Mouse (Mus musculus): ENCODE data around the gene Xpo4. TPM values are rescaled to one million over a fixed set of nuclear protein-coding genes. Genes with fewer than 3 reads are reported as not detected.

Gene Xpo4
- polyA plus RNA-seq, 1 experiment, result 1.9 TPM

DNA sequence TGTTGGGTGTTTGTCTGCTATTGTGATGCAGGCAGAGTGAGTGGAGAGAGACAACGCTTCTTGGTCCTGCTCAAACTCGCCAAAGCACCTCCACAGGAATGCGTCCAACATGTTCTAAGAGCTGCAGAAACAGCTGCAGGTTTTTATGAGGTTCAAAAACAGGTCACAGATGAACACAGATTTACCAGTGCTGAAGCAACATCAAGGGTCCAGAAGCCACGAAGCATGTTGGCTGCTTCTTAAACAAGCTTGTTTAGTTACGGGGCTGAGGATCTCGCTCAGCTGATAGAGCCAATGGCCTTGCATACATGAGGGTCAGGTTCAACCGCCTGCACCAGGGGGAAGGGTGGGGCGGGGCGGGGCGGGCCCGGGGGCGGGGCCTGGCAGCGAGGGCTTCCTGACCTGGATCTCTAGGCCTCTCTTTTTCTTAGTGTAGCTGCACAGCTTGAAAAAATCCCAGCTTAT lies 118.6 kb downstream of the Xpo4 start:
- H3K4me1 ChIP-seq, result peaks cover 24% of the 10 kb centered on the region
- peaks cover 14% of the 10 kb centered on the region for H3K9me3 ChIP-seq
- no peak for TF ChIP-seq FLI1 (IDR thresholded peaks at IDR 0.05; ENCODE audit: low read length)
- no peak for TF ChIP-seq GATA1 (IDR thresholded peaks at IDR 0.05; ENCODE audit: borderline replicate concordance, low read length)
- H3K4me3 ChIP-seq (replicated peaks), result no peak overlapping the region
- H3K27me3 ChIP-seq (replicated peaks), result no peaks in the 10 kb centered on the region
- peaks cover 40% of the 10 kb centered on the region for H3K36me3 ChIP-seq (replicated peaks; ENCODE audit: low read length)

GRCm38 (mm10) chr14:57546131-57546530 lies 119.1 kb downstream of the Xpo4 start:
- H3K4me1 ChIP-seq, result peaks cover 24% of the 10 kb centered on the region
- H3K9me3 ChIP-seq, result peaks cover 14% of the 10 kb centered on the region
- H3K4me3 ChIP-seq (replicated peaks), result no peak overlapping the region
- TF ChIP-seq FLI1 (IDR thresholded peaks at IDR 0.05; ENCODE audit: low read length) (no peak), GATA1 (IDR thresholded peaks at IDR 0.05; ENCODE audit: borderline replicate concordance, low read length) (no peak)
- peaks cover 40% of the 10 kb centered on the region for H3K36me3 ChIP-seq (replicated peaks; ENCODE audit: low read length)
- no peaks in the 10 kb centered on the region for H3K27me3 ChIP-seq (replicated peaks)

GRCm38 (mm10) chr14:57545526-57545925 lies 119.7 kb downstream of the Xpo4 start:
- no peaks in the 10 kb centered on the region for H3K27me3 ChIP-seq (replicated peaks)
- H3K9me3 ChIP-seq, result peaks cover 14% of the 10 kb centered on the region
- H3K36me3 ChIP-seq (replicated peaks; ENCODE audit: low read length), result peaks cover 38% of the 10 kb centered on the region
- H3K4me3 ChIP-seq (replicated peaks), result peak overlapping the region; percentile 8
- H3K4me1 ChIP-seq, result peaks cover 24% of the 10 kb centered on the region
- TF ChIP-seq FLI1 (IDR thresholded peaks at IDR 0.05; ENCODE audit: low read length) (no peak), GATA1 (IDR thresholded peaks at IDR 0.05; ENCODE audit: borderline replicate concordance, low read length) (no peak)

DNA sequence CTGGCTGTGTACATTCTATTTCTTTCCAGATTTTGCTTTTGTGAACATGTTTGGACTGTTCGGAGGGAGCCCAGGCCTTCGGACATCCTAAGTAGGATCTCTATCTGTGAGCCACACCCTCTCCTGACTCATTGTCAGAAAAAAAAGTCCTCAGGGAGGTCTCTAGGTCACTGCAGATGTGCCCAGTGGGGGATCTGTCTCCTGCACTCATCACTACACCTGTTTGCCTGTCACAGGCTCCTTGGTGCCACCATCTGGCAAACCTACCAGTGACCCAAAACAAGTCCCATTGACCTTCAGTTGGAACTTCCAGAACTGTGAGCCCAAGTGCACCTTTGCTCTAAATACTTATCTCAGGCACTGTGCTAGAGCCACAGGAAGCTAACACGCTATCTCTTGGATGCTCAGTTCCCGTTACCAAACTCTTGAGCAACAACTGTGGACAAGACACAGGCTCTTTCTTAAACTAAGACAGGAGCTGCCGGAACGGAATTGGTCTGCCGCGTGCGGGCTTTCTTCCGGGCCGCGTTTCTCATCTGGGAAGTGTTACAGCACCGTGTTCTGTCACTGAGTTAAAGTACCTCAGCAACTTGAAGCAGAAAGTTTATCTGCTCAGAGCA lies 121.7 kb downstream of the Xpo4 start:
- Histone ChIP-seq H3K4me1 (peaks cover 26% of the 10 kb centered on the region), H3K4me3 (replicated peaks) (no peak overlapping the region), H3K36me3 (replicated peaks; ENCODE audit: low read length) (peaks cover 19% of the 10 kb centered on the region), H3K27me3 (replicated peaks) (no peaks in the 10 kb centered on the region), H3K9me3 (peaks cover 14% of the 10 kb centered on the region)
- TF ChIP-seq FLI1 (IDR thresholded peaks at IDR 0.05; ENCODE audit: low read length) (no peak), GATA1 (IDR thresholded peaks at IDR 0.05; ENCODE audit: borderline replicate concordance, low read length) (no peak)

DNA sequence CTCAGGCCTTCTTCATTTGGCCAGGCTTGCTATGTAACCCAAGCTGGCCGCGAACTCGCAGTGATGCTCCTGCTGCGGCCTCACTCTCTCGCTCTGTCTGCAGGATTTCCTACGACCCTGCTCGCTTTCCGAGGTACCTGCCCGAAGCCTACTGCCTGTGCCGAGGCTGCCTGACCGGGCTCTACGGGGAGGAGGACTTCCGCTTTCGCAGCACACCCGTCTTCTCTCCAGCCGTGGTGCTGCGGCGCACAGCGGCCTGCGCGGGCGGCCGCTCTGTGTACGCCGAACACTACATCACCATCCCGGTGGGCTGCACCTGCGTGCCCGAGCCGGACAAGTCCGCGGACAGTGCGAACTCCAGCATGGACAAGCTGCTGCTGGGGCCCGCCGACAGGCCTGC lies 123.0 kb downstream of the Xpo4 start:
- TF ChIP-seq FLI1 (IDR thresholded peaks at IDR 0.05; ENCODE audit: low read length) (no peak), GATA1 (IDR thresholded peaks at IDR 0.05; ENCODE audit: borderline replicate concordance, low read length) (no peak)
- Histone ChIP-seq H3K4me1 (peaks cover 32% of the 10 kb centered on the region), H3K9me3 (peaks cover 14% of the 10 kb centered on the region), H3K27me3 (replicated peaks) (no peaks in the 10 kb centered on the region), H3K36me3 (replicated peaks; ENCODE audit: low read length) (peaks cover 11% of the 10 kb centered on the region), H3K4me3 (replicated peaks) (peak overlapping the region; percentile 71)

DNA sequence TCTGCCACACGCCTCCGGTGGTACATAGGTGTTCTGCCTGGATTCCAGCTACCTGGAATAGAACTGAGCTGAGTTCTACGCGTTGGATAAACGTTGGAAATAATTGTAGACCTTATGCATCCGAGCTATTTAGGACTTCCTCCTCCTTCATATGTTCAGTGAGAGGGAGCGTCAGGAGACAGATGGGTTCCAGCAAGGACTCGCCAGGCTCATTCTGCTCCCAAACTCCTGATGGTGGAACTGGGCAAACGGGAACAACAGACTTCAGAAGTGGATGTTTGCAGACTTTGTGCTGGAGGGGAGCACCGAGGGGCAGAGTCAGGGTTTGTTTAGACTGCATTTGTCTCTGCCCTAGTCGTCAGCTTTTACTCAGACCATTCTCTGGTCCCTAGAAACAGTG lies 124.5 kb downstream of the Xpo4 start:
- Histone ChIP-seq H3K36me3 (replicated peaks; ENCODE audit: low read length) (peaks cover 7% of the 10 kb centered on the region), H3K9me3 (peaks cover 14% of the 10 kb centered on the region), H3K27me3 (replicated peaks) (no peaks in the 10 kb centered on the region), H3K4me1 (peaks cover 44% of the 10 kb centered on the region), H3K4me3 (replicated peaks) (no peak overlapping the region)
- TF ChIP-seq GATA1 (IDR thresholded peaks at IDR 0.05; ENCODE audit: borderline replicate concordance, low read length), result no peak
- TF ChIP-seq FLI1 (IDR thresholded peaks at IDR 0.05; ENCODE audit: low read length), result no peak

GRCm38 (mm10) chr14:57537261-57538015 lies 127.8 kb downstream of the Xpo4 start:
- no peak for TF ChIP-seq GATA1 (IDR thresholded peaks at IDR 0.05; ENCODE audit: borderline replicate concordance, low read length)
- no peak for TF ChIP-seq FLI1 (IDR thresholded peaks at IDR 0.05; ENCODE audit: low read length)
- Histone ChIP-seq H3K4me3 (replicated peaks) (peak overlapping the region; percentile 84), H3K4me1 (peaks cover 57% of the 10 kb centered on the region), H3K9me3 (peaks cover 8% of the 10 kb centered on the region), H3K27me3 (replicated peaks) (no peaks in the 10 kb centered on the region), H3K36me3 (replicated peaks; ENCODE audit: low read length) (peaks cover 4% of the 10 kb centered on the region)

DNA sequence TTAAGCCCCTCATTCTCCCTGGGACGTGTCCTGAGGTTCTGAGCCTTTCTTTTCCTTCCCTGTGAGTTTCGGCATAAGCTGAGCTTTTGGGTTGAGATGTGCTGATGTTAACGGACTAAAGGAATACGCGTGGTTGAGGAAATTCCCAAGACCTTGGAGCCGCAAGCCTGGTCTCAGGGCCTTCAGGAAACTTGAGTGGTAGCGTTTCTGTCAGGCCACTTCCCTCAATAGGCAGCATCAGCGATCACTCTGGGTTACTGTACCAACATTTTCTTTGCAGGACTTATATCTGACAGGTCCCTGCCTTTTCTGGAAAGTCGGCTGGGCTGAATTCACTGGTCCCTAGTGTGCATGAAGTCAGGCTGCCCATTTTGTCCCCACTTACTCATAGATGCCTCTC lies 128.4 kb downstream of the Xpo4 start:
- Histone ChIP-seq H3K9me3 (peaks cover 1% of the 10 kb centered on the region), H3K36me3 (replicated peaks; ENCODE audit: low read length) (no peaks in the 10 kb centered on the region), H3K4me1 (peaks cover 58% of the 10 kb centered on the region), H3K4me3 (replicated peaks) (peak overlapping the region; percentile 84), H3K27me3 (replicated peaks) (no peaks in the 10 kb centered on the region)
- TF ChIP-seq GATA1 (IDR thresholded peaks at IDR 0.05; ENCODE audit: borderline replicate concordance, low read length), result no peak
- TF ChIP-seq FLI1 (IDR thresholded peaks at IDR 0.05; ENCODE audit: low read length), result no peak

- H3K4me3 ChIP-seq (replicated peaks), result peak overlapping the region; percentile 5
- H3K36me3 ChIP-seq (replicated peaks; ENCODE audit: low read length), result no peaks in the 10 kb centered on the region
- H3K4me1 ChIP-seq, result peaks cover 58% of the 10 kb centered on the region
- TF ChIP-seq FLI1 (IDR thresholded peaks at IDR 0.05; ENCODE audit: low read length) (no peak), GATA1 (IDR thresholded peaks at IDR 0.05; ENCODE audit: borderline replicate concordance, low read length) (no peak)
- H3K27me3 ChIP-seq (replicated peaks), result no peaks in the 10 kb centered on the region
- H3K9me3 ChIP-seq, result no peaks in the 10 kb centered on the region
Observed at GRCm38 (mm10) chr14:57535646-57536045, 129.6 kb downstream of the Xpo4 start.

GRCm38 (mm10) chr14:57534961-57535360 lies 130.3 kb downstream of the Xpo4 start:
- Histone ChIP-seq H3K4me3 (replicated peaks) (no peak overlapping the region), H3K27me3 (replicated peaks) (no peaks in the 10 kb centered on the region), H3K9me3 (no peaks in the 10 kb centered on the region), H3K36me3 (replicated peaks; ENCODE audit: low read length) (no peaks in the 10 kb centered on the region), H3K4me1 (peaks cover 63% of the 10 kb centered on the region)
- no peak for TF ChIP-seq GATA1 (IDR thresholded peaks at IDR 0.05; ENCODE audit: borderline replicate concordance, low read length)
- no peak for TF ChIP-seq FLI1 (IDR thresholded peaks at IDR 0.05; ENCODE audit: low read length)

Data from megakaryocyte, embryonic 14.5 days (primary cell).